Mouse (Mus musculus) monocyte, adult 2 months (primary cell): ENCODE measurements around the gene Ccnl1.
A peak's percentile ranks its signal among the peaks of the same experiment; 100 is the strongest.

Source experiments
- DNase-seq, 2 experiments: peaks; one replicate each; pipeline ENCODE4 v3.0.0; 2022; ENCODE audit warnings: low spot score in 2 of 2, low read depth in 1 of 2

The Ccnl1 gene

DNA sequence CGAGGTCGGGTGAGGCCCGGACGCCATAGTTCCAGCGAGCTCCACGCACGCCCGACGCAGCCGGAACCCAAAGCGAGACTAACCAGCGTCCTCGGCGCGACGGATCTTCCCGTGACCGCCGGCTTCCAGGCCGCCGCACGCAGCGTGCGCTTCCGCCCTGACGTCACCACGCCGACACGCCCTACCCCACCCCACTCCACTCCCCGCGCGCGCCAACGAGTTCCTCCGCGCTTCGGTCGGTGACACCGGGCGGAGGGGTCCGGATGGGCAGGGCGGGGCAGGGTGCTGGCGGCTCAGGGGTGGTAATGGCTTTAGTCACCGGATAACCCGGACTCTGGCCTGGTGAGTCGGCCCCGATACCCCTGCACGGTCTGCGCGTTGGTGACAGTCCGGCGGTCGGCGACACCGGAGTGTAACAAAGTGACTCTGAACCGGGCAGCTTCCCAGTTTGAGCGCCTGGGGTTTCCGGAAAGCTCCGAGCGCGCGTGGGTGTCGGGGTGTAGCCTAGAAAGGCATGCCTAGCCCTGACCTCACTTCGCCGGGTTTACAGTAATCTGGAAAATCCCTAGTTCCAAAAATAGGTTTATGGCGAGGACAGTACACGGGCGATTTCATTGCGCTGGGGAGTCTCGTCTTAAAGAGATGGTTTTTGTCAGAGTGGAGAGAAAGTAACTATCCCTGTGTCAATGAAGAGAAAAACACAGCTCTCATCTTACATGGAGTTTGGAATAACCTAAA lies at the start of gene Ccnl1:
Ccnl1 (minus strand) TSS at position 148 of the 738 bp plus-strand sequence.
- peak; percentile 92 to 98 for DNase-seq

DNA sequence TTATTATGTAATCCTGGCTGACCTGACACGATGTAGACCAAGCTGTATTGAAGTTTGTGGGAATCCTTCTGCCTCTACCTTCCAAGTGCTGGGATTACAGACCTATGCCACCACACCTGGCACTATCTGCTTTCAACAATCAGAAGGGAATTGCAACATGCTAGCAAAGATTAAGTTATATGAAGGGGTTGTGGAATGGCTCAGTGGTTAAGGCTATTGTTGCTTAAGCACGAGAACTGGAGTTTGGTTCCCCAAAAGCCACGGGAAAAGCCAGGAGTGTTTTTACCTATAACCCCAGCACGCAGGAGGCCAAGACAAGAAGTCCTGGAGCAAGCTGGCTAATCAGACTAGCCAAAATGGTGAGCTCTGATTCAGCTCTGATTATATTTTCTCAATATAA lies 46.9 kb upstream of the Ccnl1 start:
- DNase-seq, result no peak

DNA sequence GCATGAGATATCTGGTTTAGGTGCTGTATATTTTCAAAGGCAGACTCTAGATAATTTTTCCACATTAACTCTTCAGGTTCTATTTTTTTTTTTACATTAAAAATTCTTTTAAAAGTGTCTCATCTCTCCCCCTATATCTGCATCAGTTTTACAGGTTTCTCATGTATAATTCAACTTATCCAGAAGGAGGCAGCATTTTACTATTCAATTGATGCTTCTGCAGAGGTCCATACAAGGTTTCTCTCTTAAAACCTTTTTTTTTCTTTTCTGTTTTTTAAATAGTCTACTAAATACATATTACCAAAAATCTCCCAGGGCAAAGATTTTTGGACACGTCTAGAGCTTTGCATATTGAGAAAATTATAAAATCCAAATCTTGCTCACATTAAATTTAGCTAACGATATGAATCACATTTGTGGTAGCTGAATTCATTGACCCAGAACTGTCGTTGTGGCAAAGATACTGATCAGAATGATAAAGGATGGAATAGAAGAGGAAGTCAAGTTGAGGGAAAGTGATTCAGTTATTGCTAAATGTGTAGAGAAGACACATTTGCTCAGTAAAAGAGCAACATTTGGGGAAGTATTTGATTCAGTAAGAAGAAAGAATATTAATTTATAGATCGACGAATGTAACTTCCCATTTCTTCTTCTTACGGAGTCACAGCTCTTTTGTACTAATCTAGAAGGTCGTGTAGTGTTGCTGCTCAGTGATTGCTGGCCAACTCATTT lies 46.3 kb upstream of the Ccnl1 start:
- DNase-seq, result no peak

DNA sequence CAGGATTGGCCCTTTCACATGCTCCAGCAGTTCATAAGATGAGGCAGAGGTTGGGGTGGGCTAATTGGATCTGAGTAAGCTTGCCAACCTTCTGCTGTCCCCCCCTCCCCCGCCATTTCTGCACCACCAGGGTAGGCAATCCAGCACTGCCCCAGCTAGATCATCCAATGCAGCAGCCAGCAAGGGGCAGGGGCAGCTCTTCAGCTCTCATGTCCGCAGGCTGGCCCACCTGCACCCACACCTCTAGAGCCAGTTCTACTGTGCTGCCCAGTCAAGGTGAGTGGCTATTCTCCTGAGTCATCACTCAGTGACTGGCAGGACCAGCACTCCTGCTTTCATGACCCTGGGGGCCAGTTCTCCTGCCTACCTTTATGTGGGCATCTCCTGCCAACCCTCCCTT lies 42.4 kb upstream of the Ccnl1 start:
- no peak for DNase-seq

DNA sequence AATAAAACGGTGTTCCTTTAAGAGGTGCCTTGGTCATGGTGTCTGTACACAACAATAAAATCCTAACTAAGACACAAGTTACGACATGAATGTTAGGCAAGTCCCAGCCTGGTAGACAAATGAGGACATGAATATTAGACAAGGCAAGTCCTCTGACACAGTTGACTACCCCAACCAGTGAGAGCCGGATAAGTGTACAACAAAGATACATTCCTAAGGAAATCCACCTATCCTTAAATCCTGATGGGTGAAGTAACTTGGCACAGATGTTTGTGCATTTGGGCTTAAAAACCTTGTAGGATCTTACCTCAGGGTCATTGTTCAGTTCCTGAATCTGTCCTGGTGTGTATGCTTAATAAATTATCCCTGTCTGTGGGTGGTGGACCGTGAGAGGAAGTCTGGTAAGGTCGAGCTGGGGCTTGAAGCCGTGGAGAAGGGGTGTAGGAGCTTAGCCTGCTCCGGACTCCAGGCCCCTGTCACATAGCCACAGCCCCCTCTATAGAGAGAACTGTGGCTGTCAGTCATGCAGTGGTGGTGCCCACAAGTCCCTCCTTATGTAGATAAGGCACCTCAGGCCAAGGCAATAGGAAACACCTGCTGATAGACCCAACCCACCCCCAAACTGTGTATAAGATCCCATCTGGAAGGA lies 39.4 kb upstream of the Ccnl1 start:
- no peak for DNase-seq

DNA sequence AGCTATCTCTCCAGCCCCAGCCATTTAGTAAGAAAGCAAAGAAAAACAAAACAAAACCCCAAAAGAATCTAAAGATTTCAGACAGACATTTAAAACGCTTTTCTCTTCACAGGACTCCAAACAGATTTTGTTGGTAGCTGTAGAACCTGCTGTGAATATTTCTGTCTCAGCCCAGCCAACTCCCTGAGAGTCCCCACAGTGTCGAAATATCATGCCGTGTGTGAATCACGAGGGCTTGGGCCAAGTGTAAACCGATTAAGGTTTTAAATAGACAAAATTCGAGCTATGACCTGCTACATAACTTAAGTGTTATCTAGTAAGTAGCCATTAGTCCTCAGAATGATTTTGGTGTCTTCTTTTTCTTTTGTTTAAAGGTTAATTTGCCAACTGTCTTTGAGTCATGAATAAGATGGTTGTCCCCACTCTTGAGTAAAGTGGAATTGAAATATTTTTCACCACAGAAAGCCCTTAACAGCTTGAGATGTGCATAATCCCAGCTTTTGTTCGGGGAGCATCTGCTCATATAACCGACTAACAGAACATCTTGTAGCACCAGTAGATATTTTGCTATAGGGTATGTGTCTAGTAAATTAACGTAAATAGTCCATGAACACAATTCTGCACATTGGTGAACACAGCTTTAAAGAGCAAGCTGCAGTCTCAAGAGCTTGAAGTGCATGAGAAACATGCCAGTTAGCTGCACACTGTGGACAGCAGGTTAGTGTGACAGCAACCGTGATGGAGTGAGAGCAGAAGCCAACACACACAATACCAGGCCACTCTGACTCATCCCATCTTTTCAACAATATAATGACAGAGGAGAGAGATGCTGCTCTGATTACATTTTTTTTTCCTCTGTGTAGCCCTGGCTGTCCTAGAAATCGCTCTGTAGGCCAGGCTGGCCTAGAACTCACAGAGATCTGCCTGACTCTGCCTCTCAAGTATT lies 34.6 kb upstream of the Ccnl1 start:
- DNase-seq, result no peak

DNA sequence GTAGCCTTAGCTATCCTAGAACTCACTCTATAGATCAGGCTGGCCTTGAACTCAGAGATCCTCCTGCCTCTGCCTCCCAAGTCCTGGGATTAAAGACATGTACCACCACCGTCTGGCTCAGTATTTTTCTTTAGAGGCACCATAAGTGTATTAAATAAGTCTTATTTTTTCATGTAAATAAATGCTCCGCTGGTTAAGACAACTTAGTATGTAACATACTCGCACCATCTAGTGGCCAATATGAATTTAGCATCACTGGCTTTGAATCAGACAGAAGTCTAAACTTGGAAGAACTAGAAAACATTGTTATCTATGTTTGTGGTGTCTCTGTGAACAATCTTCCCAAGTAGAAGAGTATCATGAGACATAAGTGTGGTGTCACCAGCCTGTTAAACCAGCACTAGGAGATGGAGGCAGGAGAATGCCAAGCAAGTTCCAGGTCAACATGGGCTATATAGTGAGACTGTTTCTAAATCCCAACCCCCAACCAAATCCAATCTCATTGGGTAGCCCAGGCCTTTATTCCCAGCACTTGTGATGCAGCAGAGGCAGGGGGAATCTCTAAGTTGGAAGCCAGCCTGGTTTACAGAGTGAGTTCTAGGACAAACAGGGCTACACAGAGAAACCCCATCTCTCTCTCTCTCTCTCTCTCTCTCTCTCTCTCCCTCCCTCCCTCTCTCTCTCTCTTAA lies 33.1 kb upstream of the Ccnl1 start:
- DNase-seq, result peak in 1 of 2 experiments; percentile 2

DNA sequence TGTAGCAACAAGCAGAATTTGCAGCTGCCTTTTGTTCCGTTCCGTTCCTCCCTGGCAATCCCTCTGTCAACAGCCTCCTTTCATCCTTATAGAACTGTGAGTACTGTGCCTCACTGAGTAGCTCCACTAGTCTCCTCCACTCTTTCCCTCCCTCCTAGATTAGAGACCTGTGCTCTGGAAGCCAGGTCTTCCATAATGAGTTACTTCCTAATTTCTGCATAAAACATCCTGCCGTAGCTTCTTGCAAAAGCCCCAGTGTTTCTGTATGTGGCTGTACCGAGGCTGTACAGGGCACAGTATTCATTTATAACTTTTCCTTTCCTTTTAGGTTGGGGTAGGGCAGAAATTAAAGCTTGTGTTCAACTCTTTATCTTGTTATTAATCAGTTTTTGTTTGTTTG lies 32.5 kb upstream of the Ccnl1 start:
- DNase-seq, result no peak

DNA sequence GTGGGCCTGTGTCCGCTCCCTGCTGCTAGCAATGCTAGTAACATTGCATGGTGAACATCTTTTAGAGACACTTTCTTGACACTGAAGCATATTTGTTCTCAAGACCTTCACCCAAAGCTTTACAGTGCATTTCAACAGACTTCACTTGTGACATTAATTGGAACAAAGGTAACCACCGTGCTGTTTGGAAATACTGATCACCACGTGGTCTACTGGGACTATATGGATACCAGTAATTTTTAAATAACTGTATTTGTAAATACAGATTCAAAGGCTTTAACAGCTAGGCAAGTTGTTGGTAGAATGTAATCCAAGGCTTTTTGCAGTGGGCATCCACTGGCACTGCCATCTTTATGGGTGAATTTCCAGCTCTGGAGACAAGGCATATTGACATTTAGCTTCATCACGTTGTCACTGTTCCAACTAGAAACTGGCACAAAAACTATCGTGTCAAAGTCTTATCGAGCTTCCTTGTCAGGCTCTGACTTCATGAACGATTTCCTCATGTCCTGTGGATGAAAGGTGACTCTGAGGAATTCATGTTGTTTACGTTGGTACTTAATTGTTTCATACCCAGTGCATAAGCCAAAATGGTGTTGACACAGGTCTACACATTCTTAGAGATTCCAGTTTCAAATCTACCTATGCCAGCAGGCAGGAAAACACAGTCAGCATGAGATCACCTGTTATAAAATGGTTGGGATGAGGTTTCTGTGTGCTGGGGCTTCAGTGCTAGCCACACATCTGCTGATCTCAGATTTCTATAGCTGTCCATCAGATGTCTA lies 30.9 kb upstream of the Ccnl1 start:
- DNase-seq, result no peak

DNA sequence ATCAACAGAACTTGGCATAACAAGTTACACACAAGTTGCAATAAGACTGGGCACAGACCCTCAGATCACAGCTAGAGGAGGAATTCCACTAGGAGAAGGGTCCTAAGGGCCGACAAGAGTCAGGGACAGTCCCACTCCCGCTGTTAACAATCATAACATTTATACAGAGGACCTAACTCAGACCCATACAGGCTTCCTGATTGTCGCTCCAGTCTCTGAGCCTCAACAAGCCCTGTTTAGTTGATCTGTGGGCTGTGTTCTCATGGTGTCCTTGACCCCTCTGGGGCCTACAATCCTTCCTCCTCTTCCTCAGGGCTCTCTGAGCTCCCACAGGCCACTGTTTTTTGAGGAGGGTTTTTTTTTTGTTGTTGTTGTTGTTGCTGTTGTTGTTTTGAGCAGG lies 18.2 kb upstream of the Ccnl1 start:
- no peak for DNase-seq

DNA sequence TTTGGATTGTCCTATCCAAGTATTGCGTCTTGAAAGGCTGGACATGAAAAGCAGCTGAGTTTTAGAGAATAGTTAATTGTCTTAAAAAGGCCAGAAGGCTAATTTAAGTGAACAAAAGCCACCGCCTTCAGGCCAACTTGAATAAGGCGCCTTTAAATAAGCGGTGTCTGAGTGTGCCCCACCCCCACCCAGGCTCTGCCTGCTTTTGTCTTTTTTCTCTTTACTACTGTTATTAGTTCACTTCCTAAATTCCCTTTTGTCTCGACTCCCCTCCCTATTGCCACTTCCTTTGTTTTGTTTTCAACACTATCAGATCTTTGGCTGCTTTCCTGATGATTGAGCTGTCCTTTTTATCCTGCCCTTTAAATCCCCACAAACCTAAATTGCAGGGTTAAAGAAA lies 17.3 kb upstream of the Ccnl1 start:
- peak in 1 of 2 experiments; percentile 23 for DNase-seq

DNA sequence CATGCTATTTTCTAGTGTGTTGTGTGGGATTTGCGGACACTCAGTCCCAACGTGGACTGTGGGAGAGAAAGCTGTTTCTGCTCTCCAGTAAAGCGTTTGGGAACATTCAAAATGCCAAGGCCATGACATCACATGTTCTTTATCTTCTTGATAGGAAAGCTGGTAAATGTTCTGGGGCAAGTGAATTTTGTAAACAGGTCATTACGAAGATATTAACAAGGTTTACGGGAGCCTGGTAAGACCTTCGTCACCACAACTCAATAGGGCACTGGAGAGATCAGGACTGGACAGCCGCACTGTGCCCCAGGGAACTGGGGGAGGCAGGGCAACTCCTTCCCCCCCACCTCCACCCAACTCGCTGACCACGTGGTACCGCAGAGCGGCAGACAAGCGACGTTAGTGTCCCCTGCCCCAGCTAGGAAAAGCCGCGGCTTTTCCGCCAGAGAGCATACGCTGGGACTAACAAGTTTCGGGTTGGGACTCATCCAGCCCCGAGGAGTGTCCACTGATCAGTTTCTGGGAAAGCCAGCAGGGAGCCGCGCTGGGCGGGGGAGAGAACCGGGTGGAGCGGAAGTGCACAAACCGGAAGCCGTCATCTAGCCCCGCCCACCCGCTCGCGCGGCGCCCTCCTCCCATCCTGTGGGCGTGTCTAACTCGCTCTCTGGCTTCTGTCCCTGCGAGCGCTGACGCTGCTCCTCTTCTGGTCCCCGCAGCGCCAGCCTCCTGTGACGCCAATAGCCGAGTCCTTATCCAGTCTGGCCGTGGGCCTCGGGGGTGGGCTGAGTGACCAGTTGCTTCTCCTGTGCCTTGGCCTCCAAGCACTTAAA lies 16.4 kb upstream of the Ccnl1 start:
- DNase-seq, result peak; percentile 89 to 97

DNA sequence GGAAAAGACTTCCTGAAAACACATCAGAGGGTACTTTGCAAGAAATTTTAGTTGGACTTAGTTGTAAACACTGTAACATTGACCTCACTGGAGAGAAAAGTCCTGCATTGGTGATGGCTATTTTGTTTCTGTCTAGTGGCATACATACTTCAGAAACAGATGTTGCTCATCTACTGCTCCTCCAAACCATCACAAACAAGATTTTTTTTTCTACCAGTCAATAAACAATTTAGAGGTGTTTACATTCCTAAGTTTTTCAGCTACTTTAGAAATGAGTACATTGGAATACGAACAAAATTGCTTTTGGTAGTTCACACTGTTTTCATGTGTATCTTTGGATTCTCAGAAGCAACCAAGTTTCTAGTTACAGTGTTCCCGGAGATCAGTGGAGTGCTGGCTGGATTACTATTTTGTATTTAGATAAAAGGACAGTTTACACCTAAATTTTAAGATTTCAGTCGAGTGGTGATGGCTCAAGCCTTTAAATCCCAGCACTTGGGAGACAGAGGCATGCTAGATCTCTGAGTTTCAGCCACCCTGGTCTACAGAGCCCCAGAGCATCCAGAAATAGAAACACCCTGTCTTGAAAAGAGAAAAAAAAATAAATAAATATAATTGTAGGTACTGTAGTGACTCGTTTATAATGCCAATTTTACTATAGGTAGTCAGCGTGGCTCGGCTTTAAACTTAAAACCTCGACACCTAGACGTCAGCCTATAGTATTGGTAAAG lies 15.6 kb upstream of the Ccnl1 start:
- DNase-seq, result no peak

DNA sequence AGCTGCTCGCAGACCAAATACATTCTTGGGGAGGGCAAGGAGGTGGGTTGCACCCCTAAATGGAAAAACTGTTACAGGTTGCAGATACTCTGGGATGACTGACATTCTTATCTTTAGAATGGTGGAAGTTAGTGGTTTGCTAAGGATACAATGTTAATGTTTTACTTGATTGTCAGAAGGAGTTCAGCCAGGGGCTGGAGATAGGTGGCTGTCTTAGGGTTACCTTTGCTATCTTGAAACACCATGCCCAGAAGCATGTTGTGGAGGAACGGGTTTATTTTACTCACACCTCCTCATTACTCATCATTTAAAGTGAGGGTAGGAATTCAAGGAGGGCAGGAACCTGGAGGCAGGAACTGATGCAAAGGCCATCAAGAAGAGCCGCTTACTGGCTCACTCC lies 11.1 kb upstream of the Ccnl1 start:
- no peak for DNase-seq

DNA sequence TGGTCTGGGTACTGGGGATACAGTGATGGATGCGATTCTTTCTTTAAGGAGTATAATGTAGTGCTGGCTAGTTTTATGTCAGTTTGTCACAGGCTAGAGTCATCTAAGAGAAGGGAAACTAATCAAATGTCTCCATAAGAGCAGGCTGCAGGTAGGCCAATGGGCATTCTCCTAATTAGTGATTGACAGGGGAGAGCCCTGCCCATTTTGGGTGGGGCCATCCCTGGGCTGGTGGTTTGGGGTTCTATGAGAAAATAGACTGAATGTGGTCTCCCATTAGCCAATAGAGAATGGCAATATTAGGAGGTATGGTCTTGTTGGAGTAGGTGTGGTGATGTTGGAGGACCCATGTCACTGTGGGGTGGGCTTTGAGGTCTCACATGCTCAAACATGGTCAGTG lies 8.3 kb upstream of the Ccnl1 start:
- DNase-seq, result no peak

DNA sequence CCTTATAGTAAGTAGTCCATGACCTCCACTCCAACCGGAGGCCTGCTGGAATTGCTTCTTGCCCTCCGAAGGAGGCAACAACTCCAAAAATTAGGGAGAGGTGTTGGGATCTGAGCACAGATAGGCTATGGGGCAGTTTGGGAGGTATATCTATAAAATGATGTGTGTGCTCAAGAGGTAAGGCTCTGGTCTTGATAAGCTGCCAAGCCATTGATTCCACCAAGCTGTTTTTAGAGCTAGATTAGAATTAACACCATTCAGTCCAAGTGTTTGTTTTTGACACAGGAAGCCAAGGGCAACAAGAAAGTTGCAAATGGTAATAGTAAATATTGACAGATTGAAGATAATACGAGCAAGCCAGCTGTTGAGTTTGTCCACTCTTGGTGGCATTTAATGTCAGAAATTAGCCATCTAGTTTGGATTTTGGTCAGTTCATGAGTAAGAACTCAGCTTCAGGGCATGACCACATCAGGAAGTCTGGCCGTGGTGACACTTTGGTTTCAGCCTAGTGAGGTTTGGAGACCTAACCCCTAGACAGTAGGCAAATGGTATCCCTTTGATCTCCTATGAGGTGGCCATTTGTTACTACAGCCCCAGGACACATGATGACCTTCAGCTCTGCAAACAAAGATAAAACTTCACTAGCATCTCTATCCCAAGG lies 4.4 kb upstream of the Ccnl1 start:
- DNase-seq, result no peak

DNA sequence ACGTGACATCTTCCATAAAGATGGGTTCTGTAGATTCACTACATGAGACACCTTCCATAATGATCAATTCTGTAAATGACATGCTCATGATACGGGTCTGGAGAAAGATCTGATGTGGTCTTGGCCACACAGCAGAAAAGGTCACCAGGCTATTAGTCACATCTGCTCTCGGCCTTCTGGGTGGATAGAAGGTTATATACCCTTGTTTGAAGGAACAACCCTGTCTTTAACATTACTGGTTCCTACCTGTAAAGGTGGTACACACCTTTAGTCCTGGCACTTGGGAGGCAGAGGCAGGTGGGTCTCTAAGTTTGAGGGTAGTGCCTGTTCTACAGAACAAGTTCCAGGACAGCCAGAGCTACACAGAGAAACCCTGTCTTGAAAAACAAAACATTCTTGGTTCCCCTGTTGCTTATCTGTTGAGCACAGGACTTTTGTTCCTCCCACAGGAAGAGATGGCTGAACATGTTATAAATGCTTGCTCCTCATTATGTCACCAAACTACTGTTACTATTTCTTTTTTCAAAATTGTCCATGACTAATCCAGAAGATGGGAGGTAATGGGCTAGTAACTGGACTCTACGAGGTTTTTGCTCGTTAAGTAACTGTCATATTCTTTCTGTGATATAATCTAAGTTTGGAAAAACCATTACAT lies 2.4 kb upstream of the Ccnl1 start:
- DNase-seq, result no peak
